27 mouse cellular contexts compared by ENCODE assay signal in genomic region chr10:24134071-24134645, GRCm38 (mm10). TPM values are rescaled to one million over a fixed set of nuclear protein-coding genes. Genes with fewer than 3 reads are reported as not detected.
DNase-seq lines count a peak whose midpoint lies in the region; ATAC-seq and TF ChIP-seq lines count a peak whose summit lies in the region.
"Had no signal": no experiment of that assay in that cellular context is flagged by ENCODE, and none has a peak within 500 bp of the region (broad histone marks: within the 10 kb centered on the region; RNA-seq: fewer than 3 reads in every experiment).

No protein-coding gene starts in this region.

- no peak overlapping the region for H3K4me2 ChIP-seq in lung, postnatal 0 days (replicated peaks; ENCODE audit: low read depth, low read length)
- no peak overlapping the region for H3K4me2 ChIP-seq in midbrain, embryonic 13.5 days (replicated peaks)
- no peak overlapping the region for H3K4me2 ChIP-seq in forebrain, embryonic 13.5 days
- H3K4me2 ChIP-seq: heart, embryonic 15.5 days; hindbrain, embryonic 14.5 days; limb, embryonic 12.5 days; neural tube, embryonic 12.5 days had no signal

- no peaks in the 10 kb centered on the region for H3K27me3 ChIP-seq in lung, postnatal 0 days (replicated peaks; ENCODE audit: insufficient read depth, low read length)
- H3K27me3 ChIP-seq in midbrain, embryonic 13.5 days = no peaks in the 10 kb centered on the region
- no peaks in the 10 kb centered on the region for H3K27me3 ChIP-seq in forebrain, embryonic 13.5 days
- H3K27me3 ChIP-seq: heart, embryonic 15.5 days; limb, embryonic 12.5 days; neural tube, embryonic 12.5 days had no signal

- no peak for TF ChIP-seq CTCF in lung, postnatal 0 days (IDR thresholded peaks at IDR 0.05)

- TF ChIP-seq EP300 in lung, postnatal 0 days (IDR thresholded peaks at IDR 0.05) = peak; percentile 56

- WGBS in lung, postnatal 0 days = 29% methylated on average over 7 of the region's 7 CpGs
- 63% methylated on average over 7 of the region's 7 CpGs for WGBS in midbrain, embryonic 13.5 days
- 70% methylated on average over 7 of the region's 7 CpGs for WGBS in forebrain, embryonic 13.5 days

- no peaks in the 10 kb centered on the region for H3K36me3 ChIP-seq in lung, postnatal 0 days (ENCODE audit: insufficient read depth, low read length)
- H3K36me3 ChIP-seq in midbrain, embryonic 13.5 days = no peaks in the 10 kb centered on the region
- no peaks in the 10 kb centered on the region for H3K36me3 ChIP-seq in forebrain, embryonic 13.5 days (ENCODE audit: poor library complexity, severe bottlenecking)
- H3K36me3 ChIP-seq: heart, embryonic 15.5 days; limb, embryonic 12.5 days; neural tube, embryonic 12.5 days had no signal

- DNase-seq in kidney, adult 9 months = peak; percentile 45
- no peak for DNase-seq in kidney, postnatal 4 days
- DNase-seq in lung, postnatal 0 days (ENCODE audit: low spot score) = peak; percentile 49
- DNase-seq in lung, postnatal 4 days = no peak
- DNase-seq in spleen, adult 18-20 months = no peak
- DNase-seq: adrenal gland, postnatal 25 days; cerebellum, adult 9-10 months; gastrocnemius, adult 2 months; heart, postnatal 4 days; kidney, adult 8-10 months; kidney, postnatal 14 days; midbrain, embryonic 14.5 days; retina, postnatal 1 day had no signal

- H3K4me3 ChIP-seq in lung, postnatal 0 days (ENCODE audit: low read depth, low read length) = no peak overlapping the region
- H3K4me3 ChIP-seq in midbrain, embryonic 13.5 days (replicated peaks) = no peak overlapping the region
- H3K4me3 ChIP-seq in forebrain, embryonic 13.5 days = no peak overlapping the region
- H3K4me3 ChIP-seq: gastrocnemius, adult 2 months; heart, embryonic 15.5 days; limb, embryonic 12.5 days; neural tube, embryonic 12.5 days had no signal

- H3K9ac ChIP-seq in lung, postnatal 0 days (replicated peaks; ENCODE audit: low read depth) = no peak overlapping the region
- no peak overlapping the region for H3K9ac ChIP-seq in midbrain, embryonic 13.5 days (replicated peaks)
- no peak overlapping the region for H3K9ac ChIP-seq in forebrain, embryonic 13.5 days
- H3K9ac ChIP-seq: heart, embryonic 15.5 days; hindbrain, embryonic 14.5 days; limb, embryonic 12.5 days; neural tube, embryonic 12.5 days had no signal

- H3K9me3 ChIP-seq in lung, postnatal 0 days (ENCODE audit: low read length) = no peaks in the 10 kb centered on the region
- no peaks in the 10 kb centered on the region for H3K9me3 ChIP-seq in midbrain, embryonic 13.5 days
- H3K9me3 ChIP-seq in forebrain, embryonic 13.5 days (replicated peaks) = no peaks in the 10 kb centered on the region
- H3K9me3 ChIP-seq: heart, embryonic 15.5 days; limb, embryonic 12.5 days; neural tube, embryonic 12.5 days had no signal

- H3K4me1 ChIP-seq in lung, postnatal 0 days (ENCODE audit: insufficient read depth, low read depth, low read length) = no peaks in the 10 kb centered on the region; the same call in 1 of the 2 replicates
- H3K4me1 ChIP-seq in midbrain, embryonic 13.5 days (replicated peaks) = peaks cover 8% of the 10 kb centered on the region; the same call in 1 of the 2 replicates
- H3K4me1 ChIP-seq in forebrain, embryonic 13.5 days = peaks cover 9% of the 10 kb centered on the region
- H3K4me1 ChIP-seq: neural tube, embryonic 12.5 days had no signal

- H3K27ac ChIP-seq in lung, postnatal 0 days (ENCODE audit: low read length) = peak overlapping the region; percentile 74
- H3K27ac ChIP-seq in midbrain, embryonic 13.5 days = no peak overlapping the region
- no peak overlapping the region for H3K27ac ChIP-seq in forebrain, embryonic 13.5 days
- H3K27ac ChIP-seq: gastrocnemius, adult 2 months; heart, embryonic 15.5 days; hindbrain, embryonic 14.5 days; limb, embryonic 12.5 days; neural tube, embryonic 12.5 days had no signal

- ATAC-seq in lung, postnatal 0 days = peak; percentile 51; the same call in 1 of the 2 replicates
- 0 out of 2 replicates have a peak, but pooled peaks have one; percentile 5 for ATAC-seq in megakaryocyte progenitor cell, adult 5-6 weeks (replicated peaks; ENCODE audit: poor library complexity)
- no peak for ATAC-seq in midbrain, embryonic 13.5 days
- ATAC-seq in forebrain, embryonic 13.5 days = no peak
- ATAC-seq: forebrain, embryonic 14.5 days; inflammation-experienced regulatory T-cells, adult 6 months had no signal

RNA-seq across cellular contexts. Expression of gene Stx7, which starts 14.9 kb away (rescaled TPM):
- 128 and 141 TPM in 2 replicates for polyA plus RNA-seq in lung, postnatal 0 days (2015; fragmentation: Nextera tagmentation; extraction: Ambion mirVana)
- 53.4 and 64.1 TPM in 2 replicates for total RNA-seq in megakaryocyte progenitor cell, adult 5-6 weeks (2015)
- total RNA-seq in megakaryocyte progenitor cell, adult 5-6 weeks (2017) = 47.2 and 55.5 TPM in 2 replicates
- polyA plus RNA-seq in midbrain, embryonic 13.5 days (2015; fragmentation: Nextera tagmentation; extraction: Ambion mirVana) = 220 and 254 TPM in 2 replicates
- 179 TPM in 2 replicates for polyA plus RNA-seq in forebrain, embryonic 13.5 days (2015; fragmentation: Nextera tagmentation; extraction: Ambion mirVana)

RNA-seq across cellular contexts. Expression of gene Taar9, which starts 24.8 kb away (rescaled TPM):
- polyA plus RNA-seq in lung, postnatal 0 days (2015; fragmentation: Nextera tagmentation; extraction: Ambion mirVana) = not detected in 2 replicates
- total RNA-seq in megakaryocyte progenitor cell, adult 5-6 weeks (2015) = not detected in 2 replicates
- not detected in 2 replicates for total RNA-seq in megakaryocyte progenitor cell, adult 5-6 weeks (2017)
- not detected in 2 replicates for polyA plus RNA-seq in midbrain, embryonic 13.5 days (2015; fragmentation: Nextera tagmentation; extraction: Ambion mirVana)
- polyA plus RNA-seq in forebrain, embryonic 13.5 days (2015; fragmentation: Nextera tagmentation; extraction: Ambion mirVana) = not detected in 2 replicates
- total RNA-seq: adrenal gland, postnatal 25 days; gastrocnemius, adult 2 months; heart, postnatal 4 days; left cerebral cortex, postnatal 14 days had no signal
- polyA plus RNA-seq: embryonic facial prominence, embryonic 14.5 days; forebrain, embryonic 14.5 days; frontal cortex, adult 2 months; gonadal fat pad, adult 2 months; heart, embryonic 15.5 days; hindbrain, embryonic 14.5 days; inflammation-experienced regulatory T-cells, adult 6 months; limb, embryonic 12.5 days; midbrain, embryonic 14.5 days; neural tube, embryonic 12.5 days; thymus, postnatal 0 days had no signal

RNA-seq across cellular contexts. Expression of gene Taar8c, which starts 32.4 kb away (rescaled TPM):
- polyA plus RNA-seq in lung, postnatal 0 days (2015; fragmentation: Nextera tagmentation; extraction: Ambion mirVana) = not detected in 2 replicates
- not detected in 2 replicates for total RNA-seq in megakaryocyte progenitor cell, adult 5-6 weeks (2015)
- total RNA-seq in megakaryocyte progenitor cell, adult 5-6 weeks (2017) = not detected in 2 replicates
- polyA plus RNA-seq in midbrain, embryonic 13.5 days (2015; fragmentation: Nextera tagmentation; extraction: Ambion mirVana) = not detected in 2 replicates
- not detected in 2 replicates for polyA plus RNA-seq in forebrain, embryonic 13.5 days (2015; fragmentation: Nextera tagmentation; extraction: Ambion mirVana)
- total RNA-seq: adrenal gland, postnatal 25 days; gastrocnemius, adult 2 months; heart, postnatal 4 days; left cerebral cortex, postnatal 14 days had no signal
- polyA plus RNA-seq: embryonic facial prominence, embryonic 14.5 days; forebrain, embryonic 14.5 days; frontal cortex, adult 2 months; gonadal fat pad, adult 2 months; heart, embryonic 15.5 days; hindbrain, embryonic 14.5 days; inflammation-experienced regulatory T-cells, adult 6 months; limb, embryonic 12.5 days; midbrain, embryonic 14.5 days; neural tube, embryonic 12.5 days; thymus, postnatal 0 days had no signal

RNA-seq across cellular contexts. Expression of gene Taar8b, which starts 42.1 kb away (rescaled TPM):
- not detected in 2 replicates for polyA plus RNA-seq in lung, postnatal 0 days (2015; fragmentation: Nextera tagmentation; extraction: Ambion mirVana)
- not detected in 2 replicates for total RNA-seq in megakaryocyte progenitor cell, adult 5-6 weeks (2015)
- not detected in 2 replicates for total RNA-seq in megakaryocyte progenitor cell, adult 5-6 weeks (2017)
- polyA plus RNA-seq in midbrain, embryonic 13.5 days (2015; fragmentation: Nextera tagmentation; extraction: Ambion mirVana) = not detected in 2 replicates
- polyA plus RNA-seq in forebrain, embryonic 13.5 days (2015; fragmentation: Nextera tagmentation; extraction: Ambion mirVana) = not detected in 2 replicates
- total RNA-seq: adrenal gland, postnatal 25 days; gastrocnemius, adult 2 months; heart, postnatal 4 days; left cerebral cortex, postnatal 14 days had no signal
- polyA plus RNA-seq: embryonic facial prominence, embryonic 14.5 days; forebrain, embryonic 14.5 days; frontal cortex, adult 2 months; gonadal fat pad, adult 2 months; heart, embryonic 15.5 days; hindbrain, embryonic 14.5 days; inflammation-experienced regulatory T-cells, adult 6 months; limb, embryonic 12.5 days; midbrain, embryonic 14.5 days; neural tube, embryonic 12.5 days; thymus, postnatal 0 days had no signal

RNA-seq across cellular contexts. Expression of gene Taar8a, which starts 57.9 kb away (rescaled TPM):
- not detected in 2 replicates for polyA plus RNA-seq in lung, postnatal 0 days (2015; fragmentation: Nextera tagmentation; extraction: Ambion mirVana)
- total RNA-seq in megakaryocyte progenitor cell, adult 5-6 weeks (2015) = not detected in 2 replicates
- total RNA-seq in megakaryocyte progenitor cell, adult 5-6 weeks (2017) = not detected in 2 replicates
- polyA plus RNA-seq in midbrain, embryonic 13.5 days (2015; fragmentation: Nextera tagmentation; extraction: Ambion mirVana) = not detected in 2 replicates
- polyA plus RNA-seq in forebrain, embryonic 13.5 days (2015; fragmentation: Nextera tagmentation; extraction: Ambion mirVana) = not detected in 2 replicates
- total RNA-seq: adrenal gland, postnatal 25 days; gastrocnemius, adult 2 months; heart, postnatal 4 days; left cerebral cortex, postnatal 14 days had no signal
- polyA plus RNA-seq: embryonic facial prominence, embryonic 14.5 days; forebrain, embryonic 14.5 days; frontal cortex, adult 2 months; gonadal fat pad, adult 2 months; heart, embryonic 15.5 days; hindbrain, embryonic 14.5 days; inflammation-experienced regulatory T-cells, adult 6 months; limb, embryonic 12.5 days; midbrain, embryonic 14.5 days; neural tube, embryonic 12.5 days; thymus, postnatal 0 days had no signal

Comparison
In these comparisons a context has a peak if more than half of its experiments do, and no peak if none do; other contexts are left out.
1. DNase-seq: peak in kidney, adult 9 months (single experiment) and lung, postnatal 0 days (single experiment); none in kidney, postnatal 4 days (0 of 2), lung, postnatal 4 days (0 of 2) and spleen, adult 18-20 months (0 of 2).
2. ATAC-seq: peak in lung, postnatal 0 days (single experiment) and megakaryocyte progenitor cell, adult 5-6 weeks (single experiment); none in midbrain, embryonic 13.5 days (single experiment) and forebrain, embryonic 13.5 days (single experiment).